Mouse (Mus musculus): ENCODE results near the gene Ccdc9. TPM values are rescaled to one million over a fixed set of nuclear protein-coding genes. Genes with fewer than 3 reads are reported as not detected.

Ccdc9 gene
- total and polyA plus RNA-seq, 2 experiments, result 16.2 to 20.7 TPM

GRCm38 (mm10) chr7:16284904-16285303 lies 1.7 kb downstream of the Ccdc9 start:
- H3K79me2 ChIP-seq (ENCODE audit: control insufficient read depth, insufficient read depth, low read length), result no peaks in the 10 kb centered on the region
- no peak overlapping the region for H3K9ac ChIP-seq (ENCODE audit: low read depth, low read length)
- DNase-seq (ENCODE audit: extremely low read depth, low read depth, low spot score), result no peak
- TF ChIP-seq CTCF (IDR thresholded peaks at IDR 0.05; ENCODE audit: low read depth, low read length) (no peak), POLR2A (IDR thresholded peaks at IDR 0.05; ENCODE audit: extremely low read depth, insufficient read depth, low read length) (no peak)
- H3K4me1 ChIP-seq (ENCODE audit: control insufficient read depth, insufficient read depth, low read length), result peaks cover 3% of the 10 kb centered on the region; the same call in 1 of the 2 replicates
- peaks cover 9% of the 10 kb centered on the region; the same call in 1 of the 2 replicates for H3K36me3 ChIP-seq (ENCODE audit: control insufficient read depth, insufficient read depth, low read length)
- 51% methylated on average over 9 of the region's 9 CpGs for WGBS
- H3K4me3 ChIP-seq (ENCODE audit: insufficient read depth, low read depth, low read length), result no peak overlapping the region
- H3K27me3 ChIP-seq (ENCODE audit: control insufficient read depth, insufficient read depth, low read length), result no peaks in the 10 kb centered on the region
- H3K27ac ChIP-seq (replicated peaks; ENCODE audit: insufficient read depth, low read depth, low read length), result no peak overlapping the region

DNA sequence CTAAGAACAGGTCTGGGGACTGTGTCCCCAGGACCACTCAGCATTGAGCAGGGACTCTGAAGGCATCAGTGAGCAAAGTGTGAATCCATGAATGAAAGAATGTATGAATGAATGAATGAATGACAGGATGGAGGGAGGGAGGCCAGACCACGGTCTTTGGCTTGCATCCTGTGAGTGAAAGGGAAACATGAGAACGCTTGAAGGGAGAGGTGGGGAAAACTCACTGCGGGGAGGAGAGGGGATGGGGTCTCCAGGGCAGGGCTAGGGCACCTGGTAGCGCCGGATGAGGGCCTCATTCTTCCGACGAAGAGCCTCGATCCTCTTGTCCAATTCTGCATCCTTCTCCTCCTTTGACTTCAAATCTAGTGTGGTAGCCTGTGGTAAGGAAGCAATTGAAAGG lies 2.6 kb downstream of the Ccdc9 start:
- DNase-seq (ENCODE audit: extremely low read depth, low read depth, low spot score), result no peak
- Histone ChIP-seq H3K4me3 (ENCODE audit: insufficient read depth, low read depth, low read length) (no peak overlapping the region), H3K79me2 (ENCODE audit: control insufficient read depth, insufficient read depth, low read length) (no peaks in the 10 kb centered on the region), H3K27me3 (ENCODE audit: control insufficient read depth, insufficient read depth, low read length) (no peaks in the 10 kb centered on the region), H3K27ac (replicated peaks; ENCODE audit: insufficient read depth, low read depth, low read length) (no peak overlapping the region), H3K4me1 (ENCODE audit: control insufficient read depth, insufficient read depth, low read length) (peaks cover 3% of the 10 kb centered on the region; the same call in 1 of the 2 replicates), H3K36me3 (ENCODE audit: control insufficient read depth, insufficient read depth, low read length) (peaks cover 9% of the 10 kb centered on the region; the same call in 1 of the 2 replicates), H3K9ac (ENCODE audit: low read depth, low read length) (no peak overlapping the region)
- TF ChIP-seq CTCF (IDR thresholded peaks at IDR 0.05; ENCODE audit: low read depth, low read length) (no peak), POLR2A (IDR thresholded peaks at IDR 0.05; ENCODE audit: extremely low read depth, insufficient read depth, low read length) (no peak)
- WGBS, result 94% methylated on average over 8 of the region's 8 CpGs

DNA sequence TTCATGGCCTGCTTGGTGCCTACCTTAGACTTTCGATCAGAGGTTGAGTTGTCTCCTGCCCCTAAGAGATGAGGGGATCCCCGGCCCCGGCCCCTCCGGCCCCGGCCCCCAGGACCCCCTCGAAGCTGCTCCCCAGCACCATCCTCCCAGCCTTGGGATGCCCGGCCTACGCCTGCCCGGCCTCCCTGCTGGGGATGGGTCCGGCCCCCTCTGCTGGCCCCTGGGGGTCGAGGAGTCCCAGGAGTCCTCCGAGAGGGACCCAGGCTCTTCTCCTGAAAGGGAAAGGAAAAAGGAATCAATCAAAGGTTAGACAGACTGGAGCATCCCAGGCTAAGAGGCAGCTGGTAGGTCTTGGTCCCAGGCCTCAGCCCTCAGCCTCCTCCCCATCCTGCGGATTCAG lies 4.3 kb downstream of the Ccdc9 start:
- no peaks in the 10 kb centered on the region for H3K4me1 ChIP-seq (ENCODE audit: control insufficient read depth, insufficient read depth, low read length)
- H3K36me3 ChIP-seq (ENCODE audit: control insufficient read depth, insufficient read depth, low read length), result peaks cover 9% of the 10 kb centered on the region; the same call in 1 of the 2 replicates
- TF ChIP-seq CTCF (IDR thresholded peaks at IDR 0.05; ENCODE audit: low read depth, low read length), result no peak
- no peak for TF ChIP-seq POLR2A (IDR thresholded peaks at IDR 0.05; ENCODE audit: extremely low read depth, insufficient read depth, low read length)
- H3K79me2 ChIP-seq (ENCODE audit: control insufficient read depth, insufficient read depth, low read length), result no peaks in the 10 kb centered on the region
- H3K27ac ChIP-seq (replicated peaks; ENCODE audit: insufficient read depth, low read depth, low read length), result no peak overlapping the region
- H3K4me3 ChIP-seq (ENCODE audit: insufficient read depth, low read depth, low read length), result no peak overlapping the region
- no peak for DNase-seq (ENCODE audit: extremely low read depth, low read depth, low spot score)
- WGBS, result 96% methylated on average over 13 of the region's 13 CpGs
- no peaks in the 10 kb centered on the region for H3K27me3 ChIP-seq (ENCODE audit: control insufficient read depth, insufficient read depth, low read length)
- H3K9ac ChIP-seq (ENCODE audit: low read depth, low read length), result no peak overlapping the region

DNA sequence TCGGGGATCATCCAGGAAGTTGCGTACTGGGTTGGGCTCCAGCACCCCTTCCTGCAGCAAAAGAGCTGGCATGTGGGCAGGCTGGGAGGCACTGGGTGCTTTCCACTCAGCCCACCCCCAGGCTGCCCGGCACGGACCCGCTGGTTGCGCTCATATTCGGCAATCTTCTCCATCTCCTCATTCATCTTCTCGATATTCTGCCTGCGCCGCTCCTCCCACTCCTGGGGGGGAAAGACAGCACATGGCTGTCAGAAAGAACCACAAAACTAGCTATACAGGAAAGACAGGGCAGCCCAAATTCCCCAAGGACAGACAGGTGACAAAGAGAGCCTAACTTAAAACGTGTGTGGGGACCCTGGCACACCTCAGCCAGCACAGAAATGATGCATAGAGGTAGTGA lies 5.9 kb downstream of the Ccdc9 start:
- H3K27ac ChIP-seq (replicated peaks; ENCODE audit: insufficient read depth, low read depth, low read length), result no peak overlapping the region
- TF ChIP-seq CTCF (IDR thresholded peaks at IDR 0.05; ENCODE audit: low read depth, low read length) (no peak), POLR2A (IDR thresholded peaks at IDR 0.05; ENCODE audit: extremely low read depth, insufficient read depth, low read length) (no peak)
- 93% methylated on average over 11 of the region's 11 CpGs for WGBS
- H3K36me3 ChIP-seq (ENCODE audit: control insufficient read depth, insufficient read depth, low read length), result peaks cover 9% of the 10 kb centered on the region; the same call in 1 of the 2 replicates
- H3K27me3 ChIP-seq (ENCODE audit: control insufficient read depth, insufficient read depth, low read length), result no peaks in the 10 kb centered on the region
- DNase-seq (ENCODE audit: extremely low read depth, low read depth, low spot score), result no peak
- no peaks in the 10 kb centered on the region for H3K4me1 ChIP-seq (ENCODE audit: control insufficient read depth, insufficient read depth, low read length)
- H3K9ac ChIP-seq (ENCODE audit: low read depth, low read length), result no peak overlapping the region
- H3K4me3 ChIP-seq (ENCODE audit: insufficient read depth, low read depth, low read length), result no peak overlapping the region
- H3K79me2 ChIP-seq (ENCODE audit: control insufficient read depth, insufficient read depth, low read length), result no peaks in the 10 kb centered on the region

- 84% methylated on average over 10 of the region's 10 CpGs for WGBS
- H3K27me3 ChIP-seq (ENCODE audit: control insufficient read depth, insufficient read depth, low read length), result no peaks in the 10 kb centered on the region
- H3K27ac ChIP-seq (replicated peaks; ENCODE audit: insufficient read depth, low read depth, low read length), result no peak overlapping the region
- peaks cover 2% of the 10 kb centered on the region; the same call in 1 of the 2 replicates for H3K36me3 ChIP-seq (ENCODE audit: control insufficient read depth, insufficient read depth, low read length)
- H3K79me2 ChIP-seq (ENCODE audit: control insufficient read depth, insufficient read depth, low read length), result no peaks in the 10 kb centered on the region
- TF ChIP-seq POLR2A (IDR thresholded peaks at IDR 0.05; ENCODE audit: extremely low read depth, insufficient read depth, low read length) (no peak), CTCF (IDR thresholded peaks at IDR 0.05; ENCODE audit: low read depth, low read length) (no peak)
- H3K4me1 ChIP-seq (ENCODE audit: control insufficient read depth, insufficient read depth, low read length), result peaks cover 7% of the 10 kb centered on the region
- H3K4me3 ChIP-seq (ENCODE audit: insufficient read depth, low read depth, low read length), result no peak overlapping the region
- no peak overlapping the region for H3K9ac ChIP-seq (ENCODE audit: low read depth, low read length)
- no peak for DNase-seq (ENCODE audit: extremely low read depth, low read depth, low spot score)
Measured at GRCm38 (mm10) chr7:16274922-16275890, 11.4 kb downstream of the Ccdc9 start.

DNA sequence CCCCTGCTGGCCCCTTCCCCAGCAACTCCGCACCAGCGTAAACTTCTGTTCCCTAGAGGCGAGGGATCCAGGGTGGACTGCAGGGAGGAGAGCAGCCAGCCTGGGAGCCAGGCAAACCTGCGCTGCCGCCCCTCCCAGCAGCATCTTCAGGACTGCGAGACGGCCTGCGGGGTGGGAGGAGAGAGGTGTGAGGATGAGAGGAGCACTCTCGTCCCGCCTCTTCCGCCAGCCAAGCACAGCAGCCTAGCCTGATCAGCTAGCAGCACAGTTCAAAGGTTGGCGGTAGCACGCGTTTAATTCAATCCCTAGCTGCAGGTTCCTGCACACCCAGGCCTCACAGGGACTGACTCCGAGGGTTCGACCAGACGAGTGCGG lies 12.8 kb downstream of the Ccdc9 start:
- peak; percentile 88 for DNase-seq (ENCODE audit: extremely low read depth, low read depth, low spot score)
- peaks cover 7% of the 10 kb centered on the region for H3K4me1 ChIP-seq (ENCODE audit: control insufficient read depth, insufficient read depth, low read length)

More for the DNA sequence above, 12.8 kb downstream of the Ccdc9 start:
- under 1% methylated on average over 18 of the region's 18 CpGs for WGBS
- Histone ChIP-seq H3K27ac (replicated peaks; ENCODE audit: insufficient read depth, low read depth, low read length) (peak overlapping the region; percentile 60), H3K79me2 (ENCODE audit: control insufficient read depth, insufficient read depth, low read length) (no peaks in the 10 kb centered on the region), H3K36me3 (ENCODE audit: control insufficient read depth, insufficient read depth, low read length) (peaks cover 2% of the 10 kb centered on the region; the same call in 1 of the 2 replicates), H3K27me3 (ENCODE audit: control insufficient read depth, insufficient read depth, low read length) (no peaks in the 10 kb centered on the region), H3K4me3 (ENCODE audit: insufficient read depth, low read depth, low read length) (peak overlapping the region; percentile 82), H3K9ac (ENCODE audit: low read depth, low read length) (peak overlapping the region; percentile 41)
- no peak for TF ChIP-seq POLR2A (IDR thresholded peaks at IDR 0.05; ENCODE audit: extremely low read depth, insufficient read depth, low read length)
- TF ChIP-seq CTCF (IDR thresholded peaks at IDR 0.05; ENCODE audit: low read depth, low read length), result no peak

Measured in liver, adult 2 months (tissue).